Mouse (Mus musculus) left cerebral cortex, adult 2 months (tissue): Measurements from ENCODE around the gene Fam102b. TPM values are rescaled to one million over a fixed set of nuclear protein-coding genes. Genes with fewer than 3 reads are reported as not detected.
A peak's percentile ranks its signal among the peaks of the same experiment; 100 is the strongest.

Source experiments
- DNase-seq, 2 experiments: peaks; one replicate each; pipeline ENCODE4 v3.0.0; 2021 to 2022; ENCODE audit warnings: low spot score in 2 of 2, mixed read lengths in 1 of 2; ENCODE audit errors: extremely low spot score in 1 of 2
- H3K27ac ChIP-seq: fragments of 200-600 bp; 2 replicates; pipeline ENCODE4 v1.8.1; 2022
- H3K4me3 ChIP-seq: fragments of 200-600 bp; 2 replicates; pipeline ENCODE4 v1.8.1; 2022
- CTCF ChIP-seq: fragments of 200-600 bp; IDR thresholded peaks from 2 replicates; pipeline ENCODE4 v1.8.1; 2022; ENCODE audit warnings: antibody characterized with exemption, mild to moderate bottlenecking, moderate library complexity
- intact Hi-C: fragments of 180-260 bp; cut with DNase I; formaldehyde crosslinking; loops from one replicate; pipeline ENCODE4 v1.15.1; 2025
- total RNA-seq, 2 experiments: library from RNA; stranded (reverse); gene quantifications; 2 replicates each; pipeline ENCODE4 v1.2.3; 2021

Fam102b gene
- total RNA-seq, 2 experiments from 2014 or later, result 29.6 to 35.0 TPM

DNA sequence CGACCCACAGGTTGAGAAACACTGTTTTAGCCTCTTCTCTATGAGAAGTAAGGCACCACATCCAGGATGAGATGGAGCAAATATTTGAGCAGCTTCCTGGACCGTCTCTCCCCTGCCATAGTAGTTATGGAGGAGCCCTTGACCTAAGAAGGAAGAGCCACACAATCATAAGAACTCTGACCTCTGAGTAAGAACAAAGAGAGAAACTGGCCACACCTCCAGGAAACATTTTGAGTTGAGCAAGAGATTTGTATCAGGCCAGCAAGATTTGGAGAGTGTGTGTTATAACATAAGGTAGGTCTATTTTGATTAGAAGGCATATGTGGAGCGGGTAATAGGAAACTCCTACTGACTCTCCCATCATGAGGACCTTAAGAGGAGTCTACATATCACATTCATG, 4.2 kb upstream of the Fam102b start:
- no peak overlapping the region for H3K4me3 ChIP-seq
- no peak for DNase-seq
- H3K27ac ChIP-seq, result no peak overlapping the region
- no peak for TF ChIP-seq CTCF
- intact Hi-C loops, result no loop called here

- TF ChIP-seq CTCF, result no peak
- DNase-seq, result no peak
- H3K27ac ChIP-seq, result no peak overlapping the region
- H3K4me3 ChIP-seq, result no peak overlapping the region
- intact Hi-C loops, result no loop called here
These were observed 3.4 kb upstream of the Fam102b start for GRCm38 (mm10) chr3:109030817-109031216.

GRCm38 (mm10) chr3:109029661-109030060, 2.3 kb upstream of the Fam102b start:
- H3K27ac ChIP-seq, result no peak overlapping the region
- intact Hi-C loops, result no loop called here
- no peak overlapping the region for H3K4me3 ChIP-seq
- no peak for DNase-seq
- TF ChIP-seq CTCF, result no peak

DNA sequence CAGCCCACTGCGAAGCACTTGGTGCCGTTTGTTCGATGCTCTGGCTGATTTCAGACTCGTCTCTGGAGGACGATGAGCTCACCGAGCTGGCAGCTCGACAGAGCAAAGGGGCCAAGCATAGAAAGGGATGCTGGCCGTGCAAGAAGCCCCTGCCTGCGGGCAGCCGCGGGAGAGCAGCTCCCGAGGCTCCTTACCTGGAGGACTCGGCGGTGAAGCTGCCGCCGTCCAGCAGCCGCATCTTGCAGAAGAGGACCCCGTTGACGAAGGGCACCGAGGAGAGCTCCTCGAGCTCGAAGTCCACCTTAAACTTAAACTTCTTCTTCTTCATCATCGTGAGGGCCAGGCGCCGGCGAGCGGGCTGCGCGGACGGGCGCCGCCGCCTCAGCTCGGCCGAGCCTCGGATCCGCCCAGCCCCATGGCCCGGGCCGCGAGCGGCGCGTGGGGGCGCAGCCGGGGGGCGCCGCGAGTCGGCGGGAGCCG, 376 bp downstream of the Fam102b start:
- intact Hi-C loops, result loop anchor here (1.0 to 2.0 kb wide), 2 partner anchors 36 to 116 kb away; partner anchors contain the start of gene Prpf38b
- no peak for TF ChIP-seq CTCF
- Histone ChIP-seq H3K4me3 (peak overlapping the region; percentile 68), H3K27ac (peak overlapping the region; percentile 70)
- DNase-seq, result peak in 1 of 2 experiments; percentile 27

GRCm38 (mm10) chr3:109026462-109026990, 881 bp downstream of the Fam102b start:
- no peak for DNase-seq
- TF ChIP-seq CTCF, result peak; percentile 5; the same call in 1 of the 2 replicates
- intact Hi-C loops, result loop anchor here (2.0 kb wide), 1 partner anchor 116 kb away; the partner anchor contains the start of gene Prpf38b
- Histone ChIP-seq H3K4me3 (peak overlapping the region; percentile 68), H3K27ac (peak overlapping the region; percentile 70; the same call in 1 of the 2 replicates)

DNA sequence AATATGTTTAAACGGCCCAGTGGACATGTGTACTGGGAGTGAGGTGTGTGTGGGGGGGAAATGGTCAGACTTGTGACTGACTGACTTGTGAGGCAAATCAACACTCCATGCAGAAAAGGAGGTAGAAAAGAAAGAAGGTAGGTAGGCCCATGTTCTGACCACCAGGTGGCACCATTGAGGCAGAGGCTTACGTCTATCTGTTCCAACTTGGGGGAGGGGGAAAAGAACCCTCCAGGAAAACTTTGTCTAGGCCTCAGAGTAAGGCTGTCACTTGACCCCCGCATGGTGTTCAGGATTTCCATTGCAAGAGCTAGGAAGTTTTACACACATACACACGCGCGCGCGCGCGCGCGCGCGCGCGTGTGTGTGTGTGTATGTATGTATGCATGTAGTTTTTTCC, 1.8 kb downstream of the Fam102b start:
- intact Hi-C loops, result no loop called here
- peak; percentile 81 for TF ChIP-seq CTCF
- DNase-seq, result peak; percentile 65 to 67
- H3K4me3 ChIP-seq, result peak overlapping the region; percentile 68
- no peak overlapping the region for H3K27ac ChIP-seq

GRCm38 (mm10) chr3:109023066-109023465, 4.3 kb downstream of the Fam102b start:
- H3K4me3 ChIP-seq, result no peak overlapping the region
- H3K27ac ChIP-seq, result no peak overlapping the region
- intact Hi-C loops, result no loop called here
- no peak for DNase-seq
- no peak for TF ChIP-seq CTCF

DNA sequence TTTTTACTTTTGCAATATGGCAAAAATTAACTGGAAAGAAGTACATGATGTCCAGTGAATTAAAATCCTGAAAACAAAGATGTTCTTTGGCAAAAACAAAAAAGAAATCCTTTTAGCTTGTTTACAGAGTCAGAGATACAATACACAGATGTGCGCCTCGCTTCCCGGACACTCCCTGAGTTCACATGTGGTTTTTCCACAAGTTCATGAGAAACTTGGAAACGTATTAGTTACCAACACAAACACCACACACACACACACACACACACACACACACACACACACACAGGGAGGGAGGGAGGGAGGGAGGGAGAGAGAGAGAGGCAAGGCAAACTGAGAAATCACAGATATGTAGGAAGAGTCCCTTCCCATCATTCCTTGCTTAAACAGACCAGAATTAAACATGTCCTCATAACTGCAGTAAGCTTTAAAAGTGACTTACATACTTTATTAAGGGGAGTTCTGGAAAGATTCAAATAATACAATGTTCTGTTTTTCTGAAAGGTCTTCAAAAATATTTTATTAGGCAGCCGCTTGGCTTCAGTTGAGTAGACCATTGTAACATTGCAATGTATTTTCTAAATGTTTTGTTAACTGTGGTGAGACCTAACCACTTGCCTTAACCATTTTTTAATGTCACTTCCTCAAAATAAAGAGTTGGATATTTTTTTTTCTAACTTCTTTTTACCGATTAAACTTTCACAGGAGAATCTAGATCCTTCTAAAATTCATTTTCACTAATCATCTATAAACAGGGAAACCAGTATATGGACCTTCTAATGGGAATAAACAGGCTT, 5.5 kb downstream of the Fam102b start:
- TF ChIP-seq CTCF, result no peak
- no peak overlapping the region for H3K27ac ChIP-seq
- intact Hi-C loops, result no loop called here
- H3K4me3 ChIP-seq, result no peak overlapping the region
- DNase-seq, result no peak

GRCm38 (mm10) chr3:109018336-109018735, 9.1 kb downstream of the Fam102b start:
- DNase-seq, result no peak
- intact Hi-C loops, result no loop called here

GRCm38 (mm10) chr3:109012595-109012994, 14.8 kb downstream of the Fam102b start:
- intact Hi-C loops, result no loop called here
- H3K27ac ChIP-seq, result no peak overlapping the region
- TF ChIP-seq CTCF, result no peak
- no peak for DNase-seq
- H3K4me3 ChIP-seq, result no peak overlapping the region

More at GRCm38 (mm10) chr3:109018336-109018735, 9.1 kb downstream of the Fam102b start:
- no peak overlapping the region for H3K4me3 ChIP-seq
- TF ChIP-seq CTCF, result no peak
- H3K27ac ChIP-seq, result no peak overlapping the region

- no peak overlapping the region for H3K27ac ChIP-seq
- intact Hi-C loops, result no loop called here
- DNase-seq, result no peak
These were observed 16.7 kb downstream of the Fam102b start for GRCm38 (mm10) chr3:109010489-109011260.

DNA sequence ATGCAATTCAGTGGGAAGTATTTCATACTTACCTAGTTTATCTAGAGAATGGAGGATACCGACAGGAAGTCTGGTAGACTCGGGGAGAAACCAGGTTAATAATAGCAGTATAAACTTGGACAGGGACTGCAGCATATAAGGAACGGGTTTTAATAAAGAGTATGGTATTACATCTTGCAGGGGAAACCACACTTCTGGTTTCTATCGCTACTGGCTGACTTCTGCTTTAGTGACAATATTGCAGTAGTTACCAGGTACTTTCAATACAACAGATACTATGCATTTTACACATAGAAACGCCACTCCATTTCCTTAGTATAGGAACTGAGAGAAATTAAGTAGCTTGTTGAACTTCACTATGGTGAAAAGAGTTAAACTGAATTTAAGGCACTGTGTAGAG, 19.2 kb downstream of the Fam102b start:
- DNase-seq, result no peak
- H3K27ac ChIP-seq, result no peak overlapping the region
- H3K4me3 ChIP-seq, result no peak overlapping the region
- no peak for TF ChIP-seq CTCF
- intact Hi-C loops, result no loop called here

More at GRCm38 (mm10) chr3:109010489-109011260, 16.7 kb downstream of the Fam102b start:
- TF ChIP-seq CTCF, result no peak
- H3K4me3 ChIP-seq, result no peak overlapping the region
